Mouse (Mus musculus) retina, postnatal 1 day (tissue): ENCODE measurements around the gene Frg2f1.

Source experiments
- DNase-seq: peaks from one replicate; pipeline ENCODE4 v3.0.0-alpha.2; 2012

Gene Frg2f1

GRCm38 (mm10) chr4:119492291-119492932 is 46.9 kb downstream of the Frg2f1 start, which contains the start of gene Rimkla:
Gene Rimkla (minus strand): TSS chr4:119492628.
- DNase-seq, result peak; percentile 85

DNA sequence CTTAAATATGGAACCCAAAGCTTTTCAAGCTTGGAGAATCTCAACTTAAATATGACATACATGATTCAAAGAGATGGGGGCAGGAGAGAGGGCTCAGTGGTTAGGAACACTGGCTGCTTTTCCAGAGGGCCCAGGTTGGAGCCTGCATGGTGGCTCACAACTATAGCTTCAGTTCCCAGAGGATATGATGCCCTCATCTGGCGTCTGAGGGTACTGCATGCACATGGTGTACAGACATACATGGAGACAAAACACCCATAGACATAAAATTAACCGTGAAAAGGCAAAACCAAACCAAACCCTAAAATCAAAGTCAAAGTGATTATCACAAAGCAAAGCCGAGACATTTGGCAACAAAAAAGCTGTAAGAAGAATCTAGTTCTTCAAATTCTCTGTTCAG is 48.5 kb downstream of the Frg2f1 start:
- peak; percentile 55 for DNase-seq

- peak; percentile 32 for DNase-seq
These were observed 49.7 kb downstream of the Frg2f1 start for GRCm38 (mm10) chr4:119489666-119490065.

DNA sequence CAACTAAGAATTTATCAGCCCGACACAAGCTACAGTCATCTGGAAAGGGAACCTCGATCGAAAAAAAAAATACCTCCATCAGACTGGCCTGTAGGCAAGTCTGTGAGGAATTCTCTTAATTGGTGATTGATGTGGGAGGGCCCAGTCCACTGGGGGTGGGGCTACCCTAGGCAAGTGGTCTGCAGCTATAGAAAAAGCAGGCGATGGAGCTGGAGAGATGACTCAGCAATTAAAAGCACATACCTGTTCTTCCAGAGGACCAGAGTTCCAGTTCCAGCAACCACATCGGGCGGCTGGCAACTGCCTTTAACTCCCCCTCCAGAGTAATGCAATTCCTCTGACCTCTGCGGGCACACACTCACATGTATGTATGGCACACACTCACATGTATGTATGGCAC is 54.4 kb downstream of the Frg2f1 start:
- DNase-seq, result no peak

DNA sequence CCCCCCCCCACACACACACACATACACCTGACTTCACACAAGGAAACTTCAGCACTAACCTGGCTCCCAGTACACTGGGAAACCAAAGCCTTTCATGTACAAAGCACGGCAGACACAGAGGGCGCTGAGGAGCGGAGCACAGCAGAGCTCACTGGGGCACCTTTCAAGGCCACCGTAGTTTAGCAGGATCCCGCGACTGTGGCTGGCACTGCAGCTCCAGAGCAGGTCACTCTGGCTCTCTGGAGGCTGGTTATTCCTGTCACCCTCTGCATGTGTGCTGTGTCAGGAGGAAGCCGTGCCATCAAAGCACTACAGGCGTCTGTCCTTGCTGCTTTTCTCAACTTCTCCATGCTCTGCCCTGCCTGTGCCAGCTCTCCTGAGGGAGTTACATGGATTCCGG is 56.3 kb downstream of the Frg2f1 start:
- DNase-seq, result no peak
